Mouse (Mus musculus) midbrain, embryonic 11.5 days (tissue): Measurements from ENCODE around the gene Polr2c. TPM values are rescaled to one million over a fixed set of nuclear protein-coding genes. Genes with fewer than 3 reads are reported as not detected.
A peak's percentile ranks its signal among the peaks of the same experiment; 100 is the strongest.

Source experiments
- ATAC-seq: fragments of 200-750 bp; cut with Nextera tagmentation; 2 replicates; pipeline ENCODE4 v1.8.0; 2017; ENCODE audit warnings: moderate TSS enrichment, moderate library complexity; ENCODE audit not compliant: low FRiP score
- DNase-seq: peaks from one replicate; pipeline ENCODE4 v3.0.0; 2015; ENCODE audit warnings: low spot score; ENCODE audit errors: missing footprints
- H3K27ac ChIP-seq: fragments of 300-500 bp; sonication (generic); 2 replicates; pipeline ENCODE4 v1.5.1; 2014; ENCODE audit warnings: low read depth, low read length
- H3K27me3 ChIP-seq: fragments of 300-500 bp; sonication (generic); 2 replicates; pipeline ENCODE4 v1.6.1; 2014; ENCODE audit warnings: mild to moderate bottlenecking, low read length, moderate library complexity, mixed read lengths; ENCODE audit not compliant: control insufficient read depth, insufficient read depth
- H3K36me3 ChIP-seq: fragments of 300-500 bp; sonication (generic); 2 replicates; pipeline ENCODE4 v1.6.1; 2014; ENCODE audit warnings: mild to moderate bottlenecking, low read length, moderate library complexity, mixed read lengths; ENCODE audit not compliant: control insufficient read depth, insufficient read depth
- H3K4me1 ChIP-seq: fragments of 300-500 bp; sonication (generic); 2 replicates; pipeline ENCODE4 v1.6.1; 2014; ENCODE audit warnings: low read length; ENCODE audit not compliant: control insufficient read depth, insufficient read depth
- H3K4me2 ChIP-seq: fragments of 300-500 bp; sonication (generic); 2 replicates; pipeline ENCODE4 v1.6.1; 2014; ENCODE audit warnings: mild to moderate bottlenecking, moderate library complexity
- H3K4me3 ChIP-seq: fragments of 300-500 bp; sonication (generic); 2 replicates; pipeline ENCODE4 v1.5.1; 2014; ENCODE audit warnings: low read depth, low read length
- H3K9ac ChIP-seq: fragments of 300-500 bp; sonication (generic); 2 replicates; pipeline ENCODE4 v1.6.1; 2014; ENCODE audit warnings: low read length
- H3K9me3 ChIP-seq: fragments of 300-500 bp; sonication (generic); 2 replicates; pipeline ENCODE4 v1.6.1; 2016; ENCODE audit warnings: low read length; ENCODE audit not compliant: control insufficient read depth
- WGBS: fragments of 180-500 bp; shearing (Covaris S2); extraction: QIAGEN DNeasy Blood & Tissue Kit; methylation state at CpG from one replicate; pipeline ENCODE4 v1.1.7; 2014; 5-methylcytosine and 5-hydroxymethylcytosine counted together
- polyA plus RNA-seq: library from polyadenylated mRNA; unstranded; fragments of >200 nt; fragmentation: Nextera tagmentation; extraction: Ambion mirVana; gene quantifications from 2 replicates; pipeline ENCODE4 v1.2.1, GENCODE M21; 2014

Gene Polr2c
- polyA plus RNA-seq, 1 experiment from 2014 or later = 160 TPM

DNA sequence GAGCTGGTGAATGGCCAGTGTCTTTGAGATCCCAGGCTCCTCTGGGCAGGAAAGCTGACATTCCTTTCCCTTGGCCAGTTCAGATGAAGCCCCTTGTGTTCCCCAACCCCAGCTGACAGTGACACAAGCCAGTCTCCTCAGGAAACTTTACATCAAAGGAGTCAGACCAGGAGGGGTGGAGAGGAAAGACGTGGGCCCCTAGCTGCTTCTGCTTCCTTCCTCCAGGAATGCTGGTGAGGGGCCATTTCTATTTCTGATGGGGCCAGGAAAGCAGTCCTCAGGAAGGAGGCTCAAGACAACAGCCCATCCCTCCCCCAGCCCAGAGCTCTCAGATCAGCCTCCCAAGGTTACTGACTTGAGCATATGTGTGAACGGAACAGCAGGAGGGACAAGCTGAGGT lies 35.7 kb downstream of the Polr2c start:
- Histone ChIP-seq H3K4me2 (no peak overlapping the region), H3K9me3 (no peaks in the 10 kb centered on the region), H3K9ac (no peak overlapping the region), H3K27me3 (no peaks in the 10 kb centered on the region), H3K36me3 (no peaks in the 10 kb centered on the region), H3K4me3 (no peak overlapping the region), H3K27ac (no peak overlapping the region), H3K4me1 (no peaks in the 10 kb centered on the region)
- DNase-seq (no peak), ATAC-seq (no peak)
- WGBS = 62% methylated on average over 2 of the region's 2 CpGs

GRCm38 (mm10) chr8:94899262-94899661 lies 42.0 kb downstream of the Polr2c start:
- Histone ChIP-seq H3K9ac (no peak overlapping the region), H3K9me3 (no peaks in the 10 kb centered on the region), H3K27ac (no peak overlapping the region), H3K27me3 (no peaks in the 10 kb centered on the region), H3K4me2 (no peak overlapping the region), H3K36me3 (no peaks in the 10 kb centered on the region), H3K4me1 (peaks cover 6% of the 10 kb centered on the region), H3K4me3 (no peak overlapping the region)
- peak; percentile 35; the same call in 1 of the 2 replicates for ATAC-seq
- peak; percentile 80 for DNase-seq
- 15% methylated on average over 11 of the region's 11 CpGs for WGBS

DNA sequence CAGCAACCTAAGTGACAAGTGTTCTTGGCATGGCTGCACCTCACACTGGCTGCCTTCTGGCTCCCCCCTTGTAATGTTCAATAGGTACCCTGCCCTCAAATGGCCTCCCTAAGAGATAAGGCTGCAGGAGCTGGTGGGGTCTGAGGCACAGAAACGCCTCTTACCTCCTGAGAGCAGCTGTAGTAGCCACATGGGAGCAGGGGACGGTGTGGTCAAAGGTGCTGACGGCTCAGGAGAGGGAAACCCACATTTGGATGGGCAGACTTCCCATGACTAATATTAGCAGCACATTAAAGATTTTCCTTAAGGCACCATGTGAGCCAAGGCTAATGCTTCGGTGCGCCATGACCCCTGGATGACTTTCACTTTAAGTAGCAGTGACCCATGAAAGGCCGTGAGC lies 43.4 kb downstream of the Polr2c start:
- H3K36me3 ChIP-seq = no peaks in the 10 kb centered on the region
- no peak overlapping the region; the same call in 1 of the 2 replicates for H3K27ac ChIP-seq
- H3K4me3 ChIP-seq = no peak overlapping the region
- no peak overlapping the region for H3K9ac ChIP-seq
- H3K9me3 ChIP-seq = no peaks in the 10 kb centered on the region
- no peaks in the 10 kb centered on the region for H3K27me3 ChIP-seq
- DNase-seq = no peak
- no peak for ATAC-seq
- 15% methylated on average over 6 of the region's 6 CpGs for WGBS
- H3K4me1 ChIP-seq = peaks cover 6% of the 10 kb centered on the region
- no peak overlapping the region for H3K4me2 ChIP-seq

GRCm38 (mm10) chr8:94901031-94901430 lies 43.8 kb downstream of the Polr2c start:
- no peak for ATAC-seq
- Histone ChIP-seq H3K9me3 (no peaks in the 10 kb centered on the region), H3K4me3 (no peak overlapping the region), H3K27ac (no peak overlapping the region), H3K4me1 (peaks cover 6% of the 10 kb centered on the region), H3K36me3 (no peaks in the 10 kb centered on the region), H3K27me3 (no peaks in the 10 kb centered on the region), H3K9ac (no peak overlapping the region), H3K4me2 (no peak overlapping the region)
- 20% methylated on average over 5 of the region's 5 CpGs for WGBS
- DNase-seq = peak; percentile 77

DNA sequence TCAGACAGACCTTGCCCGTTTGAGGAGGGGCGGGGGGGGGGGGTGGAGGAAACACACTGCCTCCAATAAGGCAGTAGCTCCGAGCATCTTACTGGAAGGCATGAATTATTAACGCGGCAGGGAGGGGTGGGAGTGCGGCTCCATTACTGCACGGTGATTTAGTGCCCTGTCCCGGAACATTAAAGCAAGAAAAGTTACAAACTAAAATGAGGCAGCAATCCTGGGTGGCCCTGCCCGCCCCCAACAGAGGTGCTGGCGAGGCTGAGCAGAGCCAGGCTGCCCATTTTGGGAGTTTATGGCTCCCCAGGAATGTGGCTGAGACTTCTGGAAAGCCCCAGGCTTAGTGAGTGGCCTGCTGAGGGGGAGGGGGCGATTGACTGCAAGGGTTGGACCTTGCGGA lies 46.5 kb downstream of the Polr2c start:
- no peaks in the 10 kb centered on the region for H3K9me3 ChIP-seq
- 77% methylated on average over 12 of the region's 12 CpGs for WGBS
- peaks cover 6% of the 10 kb centered on the region for H3K4me1 ChIP-seq
- no peak overlapping the region for H3K4me3 ChIP-seq
- ATAC-seq (no peak), DNase-seq (peak; percentile 47)
- H3K9ac ChIP-seq = no peak overlapping the region
- no peak overlapping the region for H3K4me2 ChIP-seq
- no peaks in the 10 kb centered on the region for H3K27me3 ChIP-seq
- no peak overlapping the region for H3K27ac ChIP-seq
- no peaks in the 10 kb centered on the region for H3K36me3 ChIP-seq

GRCm38 (mm10) chr8:94904450-94905175 lies 47.4 kb downstream of the Polr2c start:
- Histone ChIP-seq H3K27ac (no peak overlapping the region), H3K4me2 (no peak overlapping the region)
- no peak for ATAC-seq

DNA sequence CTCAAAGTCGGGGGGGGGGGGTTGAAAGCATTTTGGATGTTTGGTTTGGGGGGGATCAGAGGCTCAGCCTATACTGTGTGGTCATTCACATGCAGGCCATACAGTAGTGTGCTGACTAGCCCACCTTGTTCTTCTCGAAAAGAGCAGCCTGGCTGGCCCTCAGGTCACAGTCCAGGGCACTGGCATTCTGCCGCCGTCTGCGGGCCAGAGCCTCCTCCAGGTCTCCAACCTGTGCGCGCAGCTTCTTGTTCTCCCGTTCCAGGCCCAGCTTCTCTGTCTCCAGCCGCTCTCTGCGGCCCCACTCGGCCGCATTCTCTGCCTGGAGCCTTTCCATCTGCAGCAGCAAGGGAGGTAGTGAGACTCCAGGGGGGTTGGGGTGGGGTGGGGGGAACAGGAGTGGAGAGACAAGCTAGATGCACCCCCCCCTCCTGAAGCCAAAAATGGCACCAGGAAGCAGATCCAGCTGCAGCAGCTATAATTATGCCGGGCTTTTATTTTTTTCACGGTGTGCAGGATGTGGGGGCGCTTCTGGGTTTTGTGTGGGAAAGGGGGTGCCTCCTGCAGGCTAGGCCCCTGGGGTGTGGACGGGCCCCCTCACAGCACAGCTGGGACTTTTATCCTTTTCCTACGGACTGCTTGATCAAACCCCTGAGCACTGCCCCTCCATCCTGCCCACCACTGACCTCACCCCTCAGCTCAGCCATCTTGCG lies 50.5 kb downstream of the Polr2c start:
- Histone ChIP-seq H3K4me2 (no peak overlapping the region), H3K27me3 (peaks cover 10% of the 10 kb centered on the region), H3K9me3 (no peaks in the 10 kb centered on the region), H3K4me3 (no peak overlapping the region), H3K9ac (no peak overlapping the region), H3K27ac (no peak overlapping the region), H3K36me3 (no peaks in the 10 kb centered on the region), H3K4me1 (no peaks in the 10 kb centered on the region)
- ATAC-seq = no peak
- DNase-seq = peak; percentile 41
- 90% methylated on average over 18 of the region's 18 CpGs for WGBS

More at GRCm38 (mm10) chr8:94904450-94905175, 47.4 kb downstream of the Polr2c start:
- Histone ChIP-seq H3K4me3 (no peak overlapping the region), H3K4me1 (peaks cover 6% of the 10 kb centered on the region), H3K9ac (no peak overlapping the region), H3K36me3 (no peaks in the 10 kb centered on the region), H3K27me3 (no peaks in the 10 kb centered on the region), H3K9me3 (no peaks in the 10 kb centered on the region)
- DNase-seq = peak; percentile 61
- WGBS = 85% methylated on average over 12 of the region's 12 CpGs

DNA sequence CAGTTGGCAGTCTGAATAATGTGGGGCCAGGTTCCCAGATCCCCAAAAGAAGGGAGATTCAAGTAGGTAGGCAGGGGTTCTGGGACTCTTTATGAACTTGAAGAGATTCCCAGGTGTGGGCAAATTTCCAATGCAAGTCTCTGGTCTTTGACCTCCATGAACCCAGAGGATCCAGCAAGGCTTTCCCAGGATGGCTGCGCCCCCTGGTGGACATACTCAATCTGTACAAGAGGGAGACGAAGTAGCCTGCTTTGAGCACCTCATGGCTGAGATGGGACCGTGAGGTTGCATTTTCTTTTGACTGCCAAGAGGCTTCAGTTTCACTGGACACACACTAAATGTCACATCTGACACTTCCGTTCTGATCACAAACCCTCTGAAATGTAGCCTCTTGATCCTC lies 51.6 kb downstream of the Polr2c start:
- peak; percentile 96 for DNase-seq
- H3K36me3 ChIP-seq = no peaks in the 10 kb centered on the region
- H3K4me1 ChIP-seq = peaks cover 10% of the 10 kb centered on the region
- H3K9me3 ChIP-seq = no peaks in the 10 kb centered on the region
- WGBS = 15% methylated on average over 4 of the region's 4 CpGs
- no peak overlapping the region for H3K27ac ChIP-seq
- H3K4me3 ChIP-seq = no peak overlapping the region
- H3K27me3 ChIP-seq = peaks cover 19% of the 10 kb centered on the region
- H3K4me2 ChIP-seq = no peak overlapping the region
- no peak overlapping the region for H3K9ac ChIP-seq
- ATAC-seq = no peak

DNA sequence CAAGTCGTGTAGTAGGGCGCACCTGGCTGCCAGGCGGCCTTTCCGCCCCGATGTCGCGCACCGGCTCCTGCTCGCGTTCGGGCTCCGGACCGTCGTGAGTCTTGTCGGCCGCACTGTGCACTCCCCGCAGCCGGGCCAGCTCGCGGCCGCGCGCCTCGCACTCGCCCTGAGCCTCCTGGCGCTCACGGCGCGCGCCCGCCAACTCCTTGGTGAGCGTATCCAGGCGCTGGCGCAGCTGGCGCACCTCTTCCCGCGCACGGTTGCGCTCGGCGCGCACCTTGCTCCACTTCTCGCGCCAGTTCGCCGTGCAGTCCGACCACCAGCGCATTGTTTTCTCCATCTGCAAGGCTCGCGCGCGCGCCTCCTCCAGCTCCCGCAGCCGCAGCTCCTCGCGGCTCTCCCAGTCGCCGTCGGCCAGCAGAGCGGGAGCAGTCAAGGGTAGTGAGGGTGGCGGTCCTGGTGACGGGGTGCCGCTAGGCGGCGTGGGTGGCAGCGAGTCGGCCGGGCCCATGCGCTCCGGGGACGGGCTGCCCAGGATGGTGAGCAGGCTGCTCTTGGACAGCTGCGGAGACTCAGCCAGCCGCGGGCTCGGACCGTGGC lies 55.9 kb downstream of the Polr2c start:
- Histone ChIP-seq H3K4me3 (peak overlapping the region; percentile 46), H3K27me3 (peaks cover 31% of the 10 kb centered on the region), H3K27ac (no peak overlapping the region), H3K36me3 (no peaks in the 10 kb centered on the region), H3K9me3 (no peaks in the 10 kb centered on the region), H3K4me1 (peaks cover 19% of the 10 kb centered on the region), H3K9ac (peak overlapping the region; percentile 47), H3K4me2 (peak overlapping the region; percentile 77)
- 8% methylated on average over 76 of the region's 77 CpGs for WGBS
- DNase-seq (peak; percentile 95), ATAC-seq (peak; percentile 74)
